Mouse (Mus musculus) heart, postnatal 25 days (tissue): ENCODE measurements around the gene Me1. TPM values are rescaled to one million over a fixed set of nuclear protein-coding genes. Genes with fewer than 3 reads are reported as not detected.

Experiments used
- DNase-seq: peaks from one replicate; pipeline ENCODE4 v3.0.0; 2022; ENCODE audit warnings: low spot score
- intact Hi-C: fragments of 180-260 bp; cut with DNase I; formaldehyde crosslinking; loops from one replicate; pipeline ENCODE4 v1.15.1; 2025
- total RNA-seq, 2 experiments: library from RNA; stranded (reverse); gene quantifications; 2 replicates each; pipeline ENCODE4 v1.2.3; 2021

Me1 gene
- total RNA-seq, 2 experiments from 2014 or later, result 86.7 to 92.3 TPM

DNA sequence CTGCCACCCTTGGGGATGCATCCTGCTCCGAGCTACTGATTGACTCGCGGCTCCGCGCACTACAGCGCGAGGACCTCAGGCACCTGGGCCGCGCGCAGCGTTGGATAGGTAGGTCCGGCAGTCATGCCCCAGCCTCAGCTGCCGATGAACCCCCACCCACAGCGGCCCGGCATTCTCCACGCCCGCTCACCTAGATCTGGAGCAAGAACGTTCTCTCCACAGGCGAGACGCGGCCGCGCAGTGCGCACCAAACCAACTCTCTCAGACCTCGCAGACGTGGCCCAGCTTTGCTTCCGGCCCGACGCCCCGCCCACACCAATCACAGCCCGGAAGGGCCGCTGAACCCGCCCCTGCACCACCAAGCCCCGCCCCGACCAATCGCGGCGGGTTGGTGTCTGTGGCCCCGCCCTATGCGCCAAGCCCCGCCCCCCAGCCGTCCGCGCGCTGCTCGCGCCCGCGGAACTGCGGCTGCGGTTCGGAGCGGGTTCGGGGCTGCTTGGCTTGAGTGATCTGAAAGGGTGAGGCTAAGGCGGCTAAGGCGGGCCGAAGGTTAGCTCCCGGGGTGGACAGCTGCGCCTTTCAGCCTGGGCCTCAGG is 124.1 kb downstream of the Me1 start, which contains the start of the genes Pgm3 and Rwdd2a:
Gene Pgm3 (minus strand): TSS at position 303 of the 596 bp plus-strand sequence.
Gene Rwdd2a (plus strand): TSS at position 452 of the 596 bp plus-strand sequence.
- intact Hi-C loops, result loop anchor here (2.0 kb wide), 1 partner anchor 105 kb away; the partner anchor contains the start of gene Dop1a
- peak; percentile 89 for DNase-seq

DNA sequence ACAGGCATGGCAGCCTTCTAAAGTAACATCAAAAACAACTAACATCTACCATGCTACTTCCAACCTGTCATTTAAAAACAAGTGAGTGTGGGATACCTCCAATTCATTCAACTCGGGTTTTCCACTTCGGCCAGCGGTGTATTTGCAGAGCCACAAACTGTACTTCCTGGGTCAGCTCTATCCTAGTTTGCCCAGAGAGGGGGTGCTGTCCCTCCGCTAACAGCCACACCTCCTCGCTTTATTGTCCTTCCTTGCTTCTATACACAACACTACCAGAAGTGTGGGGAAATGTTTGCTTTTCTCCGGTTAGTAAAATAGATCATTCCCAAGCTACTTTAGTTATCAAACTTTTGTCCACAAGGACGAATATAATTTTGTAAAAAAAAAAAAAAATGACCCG is 124.8 kb downstream of the Me1 start:
- intact Hi-C loops, result no loop called here
- DNase-seq, result no peak

DNA sequence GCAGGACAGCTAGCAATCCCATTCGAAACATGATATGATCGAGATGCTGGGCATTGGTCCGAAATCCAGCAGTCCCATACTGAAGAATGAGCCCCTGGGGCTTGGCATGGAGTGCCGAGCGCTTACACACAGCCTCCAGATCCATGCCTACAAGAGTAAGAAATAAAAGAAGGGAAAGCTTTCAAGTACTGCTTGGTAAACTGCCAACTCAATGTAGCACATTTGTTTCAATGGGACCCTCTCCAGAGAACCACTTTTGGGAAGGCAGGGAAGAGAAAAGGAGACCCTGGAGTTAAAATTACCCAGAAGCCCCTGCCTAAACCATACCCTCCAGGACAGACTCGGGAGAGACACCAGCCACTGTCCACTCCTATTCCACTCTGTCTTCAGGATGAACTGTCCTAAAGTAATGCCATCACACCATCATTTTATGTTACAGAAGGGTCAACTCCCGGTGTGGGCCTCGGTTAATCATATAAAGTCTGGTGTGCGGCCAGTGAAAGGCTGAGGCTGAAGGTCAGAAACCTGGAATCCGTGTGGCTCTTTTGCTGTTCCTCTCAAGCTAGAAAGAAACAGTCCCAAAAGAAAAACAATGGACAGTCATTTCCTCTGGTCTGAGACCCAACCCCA is 125.4 kb downstream of the Me1 start:
- intact Hi-C loops, result no loop called here
- no peak for DNase-seq

DNA sequence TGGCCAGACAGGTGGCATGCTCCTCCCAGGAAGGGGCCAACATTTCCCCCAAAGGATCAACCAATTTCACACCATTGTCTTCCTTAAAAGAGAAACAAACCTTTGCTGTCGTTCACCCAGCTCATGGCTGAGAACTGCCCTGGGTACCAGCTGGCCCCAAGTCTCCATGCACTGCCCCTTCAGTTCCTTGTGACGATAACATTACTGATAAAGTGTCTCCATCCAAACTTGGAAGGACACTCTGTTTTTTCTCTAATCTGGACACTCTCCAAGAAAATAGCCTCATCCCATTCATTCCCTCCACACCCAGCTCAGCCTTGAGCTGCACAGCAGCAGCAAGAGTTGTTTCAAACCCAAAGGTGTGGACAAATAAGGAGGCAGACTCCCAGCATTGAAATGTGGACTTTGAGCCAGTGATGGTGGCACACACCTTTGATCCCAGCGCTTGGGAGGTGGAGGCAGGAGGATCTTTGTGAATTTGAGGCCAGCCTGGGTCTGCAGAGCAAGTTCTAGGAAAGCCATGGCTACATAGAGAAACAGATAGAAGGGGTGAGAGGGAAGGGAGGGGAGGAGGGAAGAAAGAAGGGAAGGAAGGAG is 126.3 kb downstream of the Me1 start:
- DNase-seq, result no peak
- intact Hi-C loops, result loop anchor here (10.0 kb wide), 1 partner anchor 795 kb away; no protein-coding TSS in a partner anchor

DNA sequence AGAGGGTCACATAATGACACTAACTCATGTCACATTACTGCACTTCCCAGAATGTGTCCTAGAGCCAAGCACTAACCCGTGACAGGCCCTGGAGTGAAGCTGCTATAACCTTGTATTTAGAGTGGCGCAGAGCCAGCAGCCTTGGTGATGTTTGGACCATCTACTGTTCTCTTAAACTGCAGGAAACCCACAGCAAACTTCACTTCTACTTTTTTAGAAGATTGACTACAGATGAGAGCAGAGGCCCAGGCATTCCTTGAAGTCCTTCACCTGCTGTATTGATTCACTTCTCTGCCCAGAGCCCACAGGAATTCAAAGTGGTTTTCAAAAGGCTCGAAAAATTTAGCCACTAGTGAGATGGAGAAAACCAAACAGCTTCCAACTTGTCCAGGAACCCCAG is 135.2 kb downstream of the Me1 start:
- intact Hi-C loops, result loop anchor here (5.0 to 10.0 kb wide), 2 partner anchors 43 to 786 kb away; no protein-coding TSS in a partner anchor
- DNase-seq, result no peak

DNA sequence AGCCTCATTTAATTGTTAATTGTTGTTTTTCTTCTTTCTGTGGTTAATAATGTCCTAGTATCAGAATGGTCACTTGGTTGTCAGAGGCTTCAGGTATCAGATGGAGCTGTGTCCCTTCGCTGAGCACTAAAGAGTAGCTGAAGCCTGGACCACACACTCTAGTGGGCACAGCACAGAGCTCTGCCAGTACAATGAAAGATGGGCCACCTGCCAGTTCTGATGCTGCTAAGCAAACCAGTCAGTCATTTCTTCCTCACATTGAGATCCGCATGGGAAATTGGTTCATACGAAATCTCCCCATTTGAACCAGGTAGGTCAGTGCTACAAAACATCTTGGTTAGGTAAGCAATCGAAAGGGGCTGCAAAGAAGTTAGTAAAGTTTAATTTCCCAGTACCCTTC is 141.1 kb downstream of the Me1 start:
- intact Hi-C loops, result no loop called here
- no peak for DNase-seq

DNA sequence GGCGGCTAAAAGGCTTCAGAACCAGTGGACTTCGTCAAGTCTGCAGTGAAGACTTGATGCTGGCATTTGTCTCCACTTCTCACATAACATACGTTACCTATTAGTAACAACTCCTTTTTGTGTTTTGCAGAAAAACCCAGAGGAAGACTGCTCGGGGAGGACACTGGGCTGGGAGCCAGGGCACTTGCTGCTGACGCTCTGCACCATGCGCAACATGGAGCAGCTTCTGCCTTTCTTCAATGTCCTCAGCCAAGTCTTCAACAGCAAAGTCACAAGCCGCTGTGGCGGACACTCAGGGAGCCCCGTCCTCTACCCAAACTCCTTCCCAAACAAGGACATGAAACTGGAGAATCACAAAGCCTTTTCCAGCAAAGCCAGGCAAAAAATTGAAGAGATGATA is 141.9 kb downstream of the Me1 start:
- DNase-seq, result no peak
- intact Hi-C loops, result no loop called here

DNA sequence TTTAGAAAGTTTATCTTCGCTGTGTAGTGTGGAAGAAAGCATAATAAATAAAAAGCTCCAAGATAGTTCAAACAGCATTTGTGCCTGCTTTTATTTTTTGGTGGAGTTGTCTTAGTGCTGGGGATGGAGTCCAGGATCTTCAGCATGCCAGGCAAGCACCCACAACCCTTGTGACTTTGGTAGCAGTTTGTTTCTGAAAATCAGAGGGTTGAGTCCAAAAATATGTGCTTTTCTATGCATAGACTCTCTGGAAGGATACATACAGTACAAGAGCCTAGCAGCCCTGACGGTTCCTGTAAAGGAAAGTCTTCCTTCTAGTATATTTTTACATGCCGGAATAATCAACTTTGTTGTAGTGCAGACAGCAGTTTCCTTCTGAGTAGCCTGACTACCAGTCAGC is 145.0 kb downstream of the Me1 start:
- DNase-seq, result no peak
- intact Hi-C loops, result no loop called here

DNA sequence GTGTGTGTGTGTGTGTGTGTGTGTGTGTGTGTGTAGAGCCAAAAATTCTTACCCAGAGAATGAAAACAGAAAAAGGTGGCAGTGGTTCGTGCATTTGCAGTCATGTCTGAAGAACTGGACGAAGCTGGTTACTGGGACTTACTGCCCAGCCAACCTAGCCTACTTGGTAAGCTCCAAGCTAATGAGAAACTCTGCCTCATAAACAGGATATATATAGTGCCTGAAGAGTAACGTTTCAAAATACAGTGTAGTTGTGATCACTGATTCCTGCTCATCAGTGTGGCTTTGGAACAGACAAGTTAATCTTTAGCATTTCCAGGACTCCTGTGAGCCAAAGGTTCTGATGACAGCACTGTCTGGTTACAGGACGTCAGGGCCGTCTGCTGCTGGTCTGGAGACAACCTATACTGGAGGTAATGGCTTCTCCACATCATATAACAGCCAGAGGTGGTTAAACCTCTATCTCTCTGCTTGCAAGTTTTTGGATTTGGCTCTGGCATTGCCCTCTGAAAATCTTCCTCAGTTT is 146.1 kb downstream of the Me1 start:
- intact Hi-C loops, result no loop called here
- DNase-seq, result no peak

DNA sequence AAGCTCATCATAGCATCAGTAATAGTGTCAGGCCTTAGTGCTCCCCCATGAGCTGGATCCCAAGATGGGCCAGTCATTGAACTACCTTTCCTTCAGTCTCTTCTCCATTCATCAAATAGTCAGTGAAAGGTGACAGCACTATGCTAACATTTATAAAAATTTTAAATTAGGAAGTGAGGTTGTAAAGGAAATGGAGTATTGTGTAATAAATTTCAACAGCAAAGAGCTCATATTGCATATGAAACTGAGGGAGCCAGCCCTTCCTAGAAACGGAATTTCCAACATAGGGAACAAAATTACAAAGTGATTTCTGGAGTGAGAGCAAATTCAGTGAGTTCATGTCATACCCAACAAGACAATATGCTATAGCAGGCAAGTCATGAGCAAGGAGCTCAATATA is 151.2 kb downstream of the Me1 start:
- intact Hi-C loops, result no loop called here
- no peak for DNase-seq

DNA sequence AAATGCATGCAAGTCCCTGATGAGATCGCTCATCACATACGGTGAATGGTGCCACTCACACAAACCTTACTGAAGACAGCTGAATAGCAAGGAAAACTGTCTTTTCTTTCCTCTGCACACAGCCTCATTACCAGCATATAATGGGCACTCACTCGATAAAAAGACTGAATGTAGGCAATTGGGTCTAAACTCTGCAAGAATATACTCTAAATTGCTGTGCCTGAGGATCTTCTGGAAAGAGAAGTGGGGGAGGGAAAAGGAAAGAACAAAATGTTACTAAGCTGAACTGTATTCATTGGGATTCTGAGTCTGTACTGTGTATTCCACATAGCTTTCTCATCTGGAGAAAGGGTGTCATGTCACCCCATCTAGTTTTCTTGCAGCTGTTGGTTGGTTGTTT is 152.3 kb downstream of the Me1 start:
- no peak for DNase-seq
- intact Hi-C loops, result no loop called here

DNA sequence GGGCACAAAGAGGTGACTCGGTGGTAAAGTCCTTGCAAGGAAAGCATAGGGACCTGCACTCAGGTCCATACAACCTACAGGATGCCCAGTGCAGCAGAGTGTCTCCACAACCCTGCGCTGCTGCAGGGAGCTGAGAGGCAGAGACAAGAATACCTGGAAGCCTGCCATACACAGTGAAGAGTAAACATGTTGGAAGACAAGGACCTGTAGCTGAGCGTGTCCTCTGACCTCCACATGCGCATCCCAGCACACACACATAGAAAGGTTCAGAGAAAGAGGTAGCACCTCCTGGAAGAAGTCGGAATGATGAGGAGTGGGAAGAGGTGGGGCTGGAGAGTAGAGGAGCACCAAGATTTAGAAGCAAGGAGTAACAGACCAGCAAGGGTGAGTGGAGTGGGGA is 161.7 kb downstream of the Me1 start:
- intact Hi-C loops, result no loop called here
- DNase-seq, result no peak

Other genes starting within 250 kb of the Me1 start
- gene Ube2cbp, start 231.0 kb downstream of the Me1 start, total RNA-seq, result 1 to 10 TPM; 1.1 to 1.7 TPM
- gene Dop1a, start 228.8 kb downstream of the Me1 start, total RNA-seq, result 10 to 100 TPM; 18.6 to 20.6 TPM
- 1 to 10 TPM; 7.0 to 7.5 TPM for gene Pgm3, start 124.1 kb downstream of the Me1 start, total RNA-seq
- under 1 TPM; 0.39 to 0.59 TPM for gene Rwdd2a, start 124.0 kb downstream of the Me1 start, total RNA-seq
- under 1 TPM; 0.34 to 0.45 TPM for gene Prss35, start 47.7 kb upstream of the Me1 start, total RNA-seq
- gene Snap91, start 184.7 kb upstream of the Me1 start, total RNA-seq, result 10 to 100 TPM in 1 of 2 experiments, 1 to 10 TPM in 1; 9.8 to 10.4 TPM